Mouse (Mus musculus) ES-E14 (cell line): ENCODE measurements at regions not wholly inside any gene's neighbourhood (a gene's known extent, or its start where the extent isn't known, plus 50 kb on each side); places are given as distances from the start of the nearest gene placed in this dataset.

ENCODE experiments used
- DNase-seq: peaks from one replicate; pipeline ENCODE4 v3.0.0-alpha.2; 2013; ENCODE audit warnings: low read depth, low spot score
- H3K27ac ChIP-seq: 2 replicates; pipeline ENCODE4 v1.5.1; 2012; ENCODE audit warnings: low read depth, mild to moderate bottlenecking, low read length, moderate library complexity, mixed read lengths; ENCODE audit not compliant: poor library complexity, insufficient read depth, severe bottlenecking
- H3K36me3 ChIP-seq: 2 replicates; pipeline ENCODE4 v1.6.1; 2012; ENCODE audit warnings: mild to moderate bottlenecking, low read length, moderate library complexity, mixed read lengths; ENCODE audit not compliant: control insufficient read depth, poor library complexity, insufficient read depth, severe bottlenecking
- H3K4me1 ChIP-seq, 2 experiments: fragments of 150-350 bp in 1 of 2; sonication (generic) in 1 of 2; 2 replicates each; pipeline ENCODE4 v1.6.1; 2012; ENCODE audit warnings: low read length in 2 of 2, mild to moderate bottlenecking in 1 of 2, mixed read lengths in 1 of 2; ENCODE audit not compliant: control insufficient read depth in 2 of 2, insufficient read depth in 2 of 2, poor library complexity in 1 of 2
- H3K4me3 ChIP-seq, 2 experiments: fragments of 150-350 bp in 1 of 2; sonication (generic) in 1 of 2; 2 replicates each; pipeline ENCODE4 v1.5.1; 2012; ENCODE audit warnings: low read length in 2 of 2, low read depth in 1 of 2, mild to moderate bottlenecking in 1 of 2, mixed read lengths in 1 of 2; ENCODE audit not compliant: insufficient read depth in 1 of 2, poor library complexity in 1 of 2, severe bottlenecking in 1 of 2
- H3K9ac ChIP-seq: 2 replicates; pipeline ENCODE4 v1.6.1; 2012; ENCODE audit warnings: low read depth, mild to moderate bottlenecking, low read length, mixed read lengths; ENCODE audit not compliant: poor library complexity, insufficient read depth, severe bottlenecking
- H3K9me3 ChIP-seq: fragments of 150-350 bp; sonication (generic); 2 replicates; pipeline ENCODE4 v1.6.1; 2012; ENCODE audit warnings: low read depth, mild to moderate bottlenecking, low read length; ENCODE audit not compliant: control insufficient read depth, insufficient read depth
- CHD2 ChIP-seq: IDR thresholded peaks from 2 replicates; pipeline ENCODE4 v1.6.1; 2014; ENCODE audit warnings: mild to moderate bottlenecking, low read depth, low read length, inconsistent platforms
- HCFC1 ChIP-seq: IDR thresholded peaks from 2 replicates; pipeline ENCODE4 v1.6.1; 2012; ENCODE audit warnings: low read length, inconsistent platforms, borderline replicate concordance; ENCODE audit not compliant: insufficient read depth
- MAFK ChIP-seq: IDR thresholded peaks from 2 replicates; pipeline ENCODE4 v1.6.1; 2014; ENCODE audit warnings: mild to moderate bottlenecking, low read depth, low read length, inconsistent platforms; ENCODE audit not compliant: insufficient read depth
- ZC3H11A ChIP-seq: IDR thresholded peaks from 2 replicates; pipeline ENCODE4 v1.6.1; 2012; ENCODE audit warnings: low read depth, mild to moderate bottlenecking, inconsistent platforms, low read length, borderline replicate concordance
- ZNF384 ChIP-seq: IDR thresholded peaks from 2 replicates; pipeline ENCODE4 v1.6.1; 2012; ENCODE audit warnings: low read depth, low read length, inconsistent platforms
- in situ Hi-C, 2 experiments: fragments of 600-800 bp; cut with MboI; formaldehyde crosslinking; loops; one replicate each; pipeline ENCODE4 v1.15.1; 2025; ENCODE audit warnings: low sequenced_read_pairs in 2 of 2, inconsistent platforms in 1 of 2; ENCODE audit not compliant: unreplicated experiment in 2 of 2

GRCm38 (mm10) chr12:29257011-29257734 is 271.0 kb upstream of the Myt1l start:
- H3K9me3 ChIP-seq = no peaks in the 10 kb centered on the region
- no peak overlapping the region for H3K4me3 ChIP-seq
- no peak for DNase-seq
- H3K4me1 ChIP-seq = no peaks in the 10 kb centered on the region
- in situ Hi-C loops = no loop called here
- TF ChIP-seq MAFK (no peak), CHD2 (no peak), HCFC1 (no peak), ZNF384 (no peak), ZC3H11A (no peak)
- H3K9ac ChIP-seq = no peak overlapping the region
- H3K27ac ChIP-seq = no peak overlapping the region
- no peaks in the 10 kb centered on the region for H3K36me3 ChIP-seq

GRCm38 (mm10) chr12:29257735-29258547 is 270.2 kb upstream of the Myt1l start:
- Histone ChIP-seq H3K9ac (no peak overlapping the region), H3K4me1 (no peaks in the 10 kb centered on the region), H3K36me3 (no peaks in the 10 kb centered on the region), H3K4me3 (no peak overlapping the region), H3K9me3 (no peaks in the 10 kb centered on the region), H3K27ac (no peak overlapping the region)
- in situ Hi-C loops = no loop called here
- DNase-seq = no peak
- TF ChIP-seq ZNF384 (no peak), MAFK (no peak), CHD2 (no peak), ZC3H11A (no peak), HCFC1 (no peak)

GRCm38 (mm10) chr12:29258548-29258874 is 269.7 kb upstream of the Myt1l start:
- no peaks in the 10 kb centered on the region for H3K4me1 ChIP-seq
- in situ Hi-C loops = no loop called here
- H3K27ac ChIP-seq = no peak overlapping the region
- TF ChIP-seq ZNF384 = no peak
- no peak for TF ChIP-seq MAFK
- no peak for TF ChIP-seq HCFC1
- TF ChIP-seq CHD2 = no peak
- no peak for TF ChIP-seq ZC3H11A
- no peaks in the 10 kb centered on the region for H3K9me3 ChIP-seq
- no peaks in the 10 kb centered on the region for H3K36me3 ChIP-seq
- no peak overlapping the region for H3K9ac ChIP-seq
- H3K4me3 ChIP-seq = no peak overlapping the region
- no peak for DNase-seq

- in situ Hi-C loops = no loop called here
These were observed 269.2 kb upstream of the Myt1l start for GRCm38 (mm10) chr12:29258966-29259365.

More at GRCm38 (mm10) chr12:29258966-29259365, 269.2 kb upstream of the Myt1l start:
- Histone ChIP-seq H3K9me3 (no peaks in the 10 kb centered on the region), H3K27ac (no peak overlapping the region), H3K9ac (no peak overlapping the region), H3K4me1 (no peaks in the 10 kb centered on the region), H3K36me3 (no peaks in the 10 kb centered on the region), H3K4me3 (no peak overlapping the region)
- DNase-seq = no peak
- TF ChIP-seq ZNF384 (no peak), ZC3H11A (no peak), MAFK (no peak), HCFC1 (no peak), CHD2 (no peak)
